Mouse (Mus musculus): ENCODE results near the gene Morf4l1. TPM values are rescaled to one million over a fixed set of nuclear protein-coding genes. Genes with fewer than 3 reads are reported as not detected.
"Not testable (repeated sequence)": the region's sequence is repeated elsewhere in the genome, so short reads cannot be mapped to it uniquely, and the experiment has no call there.

Morf4l1 gene
- polyA plus RNA-seq, 2 experiments, result 96.7 to 128 TPM

DNA sequence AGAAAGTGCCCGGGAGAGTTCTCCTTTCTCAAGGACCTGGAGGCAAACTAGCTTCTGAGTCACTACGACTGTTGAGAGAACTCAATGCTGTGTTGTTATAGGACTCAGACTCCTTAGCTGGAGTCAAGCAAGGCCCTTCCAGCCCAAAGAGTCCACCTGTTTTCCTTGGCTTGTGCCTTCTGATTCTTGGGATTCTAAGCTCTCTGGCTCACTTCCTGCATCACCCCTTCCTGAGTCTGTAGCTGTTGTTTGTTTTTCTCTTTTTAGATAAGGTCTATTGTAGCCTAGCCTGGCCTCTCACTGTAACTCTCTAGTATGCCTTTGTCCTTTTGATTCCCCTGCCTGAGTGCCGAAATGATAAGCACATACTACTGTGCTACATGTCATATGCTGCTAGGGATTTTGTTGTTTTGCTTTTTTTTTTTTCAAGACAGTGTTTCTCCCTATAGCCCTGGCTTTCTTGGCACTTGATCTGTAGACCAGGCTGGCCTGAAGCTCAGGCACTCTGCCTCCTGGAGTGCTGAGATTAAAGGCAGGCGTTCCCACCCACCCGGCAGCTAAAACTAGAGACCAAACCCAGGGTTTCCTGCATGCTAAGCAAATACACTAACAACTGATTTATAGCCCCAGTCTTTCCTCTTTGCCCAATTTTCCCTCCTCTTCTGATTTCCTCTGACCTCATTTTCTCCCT, 66.5 kb downstream of the Morf4l1 start:
- no peaks in the 10 kb centered on the region for H3K9me3 ChIP-seq (ENCODE audit: control insufficient read depth, low read length)
- 38% methylated on average over 5 of the region's 5 CpGs for WGBS (ENCODE audit: insufficient replicate concordance)
- DNase-seq (ENCODE audit: low read depth in 3 of 3, low spot score in 3 of 3), result no peak
- H3K4me3 ChIP-seq (ENCODE audit: insufficient read depth in 1 of 2, low read depth in 2 of 2, low read length in 2 of 2), result no peak overlapping the region
- H3K4me2 ChIP-seq (ENCODE audit: low read depth), result no peak overlapping the region
- H3K36me3 ChIP-seq (replicated peaks; ENCODE audit: control insufficient read depth, insufficient read depth, low read depth), result no peaks in the 10 kb centered on the region
- H3K27me3 ChIP-seq (ENCODE audit: control insufficient read depth, insufficient read depth, low read length), result no peaks in the 10 kb centered on the region
- no peak overlapping the region for H3K27ac ChIP-seq
- no peaks in the 10 kb centered on the region for H3K4me1 ChIP-seq (replicated peaks; ENCODE audit: control insufficient read depth in 2 of 2, insufficient read depth in 2 of 2, low read length in 1 of 2)
- no peak overlapping the region for H3K9ac ChIP-seq (replicated peaks)
- ATAC-seq (ENCODE audit: insufficient read depth), result no peak
- TF ChIP-seq CTCF (IDR thresholded peaks at IDR 0.05; ENCODE audit: low read depth) (no peak), EP300 (IDR thresholded peaks at IDR 0.05; ENCODE audit: low read depth) (no peak)

DNA sequence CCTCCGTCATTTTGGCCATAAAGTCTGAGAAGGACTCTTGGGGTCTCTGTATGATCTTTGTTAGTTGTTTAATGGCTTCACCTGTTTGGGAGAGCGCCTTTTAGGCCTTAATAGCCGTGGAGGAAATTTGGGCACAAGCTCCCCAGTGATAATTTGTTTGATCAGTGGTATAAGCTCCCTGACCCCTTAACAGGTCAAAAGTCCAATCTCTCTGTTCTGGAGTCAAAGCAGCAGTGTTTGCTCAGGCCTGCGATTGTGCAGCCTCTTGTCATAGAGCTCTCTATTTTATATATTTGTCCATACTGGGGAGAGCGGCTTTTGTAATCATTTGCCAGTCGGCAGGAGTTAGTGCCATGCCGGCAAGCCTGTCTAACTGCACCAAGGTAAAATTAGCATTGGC, 69.4 kb downstream of the Morf4l1 start:
- TF ChIP-seq CTCF (IDR thresholded peaks at IDR 0.05; ENCODE audit: low read depth) (no peak), EP300 (IDR thresholded peaks at IDR 0.05; ENCODE audit: low read depth) (no peak)
- Histone ChIP-seq H3K9me3 (ENCODE audit: control insufficient read depth, low read length) (no peaks in the 10 kb centered on the region), H3K27ac (no peak overlapping the region)

DNA sequence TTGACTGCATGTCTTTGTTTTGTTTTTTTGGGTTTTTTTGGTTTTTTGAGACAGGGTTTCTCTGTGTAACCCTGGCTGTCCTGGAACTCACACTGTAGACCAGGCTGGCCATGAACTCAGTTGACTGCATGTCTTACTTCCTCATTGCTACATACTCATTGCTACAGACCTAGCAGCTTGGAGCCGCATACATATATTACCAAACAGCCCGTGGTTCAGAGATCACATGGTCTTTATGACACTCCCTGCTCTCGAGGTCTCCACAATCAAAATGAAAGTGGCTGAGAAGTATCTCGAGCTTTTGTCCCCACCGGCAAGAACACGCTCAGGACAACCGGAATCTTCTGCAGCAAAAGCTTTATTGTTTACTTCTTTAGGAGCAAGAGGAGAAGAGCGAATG, 71.7 kb downstream of the Morf4l1 start:
- not testable (repeated sequence) for H3K4me3 ChIP-seq (ENCODE audit: insufficient read depth in 1 of 2, low read depth in 2 of 2, low read length in 2 of 2); H3K27ac ChIP-seq; H3K9me3 ChIP-seq (ENCODE audit: control insufficient read depth, low read length); H3K9ac ChIP-seq (replicated peaks); ATAC-seq (ENCODE audit: insufficient read depth); H3K4me1 ChIP-seq (replicated peaks; ENCODE audit: control insufficient read depth in 2 of 2, insufficient read depth in 2 of 2, low read length in 1 of 2); DNase-seq (ENCODE audit: low read depth in 3 of 3, low spot score in 3 of 3); H3K36me3 ChIP-seq (replicated peaks; ENCODE audit: control insufficient read depth, insufficient read depth, low read depth); H3K4me2 ChIP-seq (ENCODE audit: low read depth); H3K27me3 ChIP-seq (ENCODE audit: control insufficient read depth, insufficient read depth, low read length)
- WGBS (ENCODE audit: insufficient replicate concordance), result 74% methylated on average over 8 of the region's 8 CpGs

More for the DNA sequence above, 69.4 kb downstream of the Morf4l1 start:
- Histone ChIP-seq H3K9ac (replicated peaks) (no peak overlapping the region), H3K27me3 (ENCODE audit: control insufficient read depth, insufficient read depth, low read length) (no peaks in the 10 kb centered on the region), H3K4me2 (ENCODE audit: low read depth) (no peak overlapping the region), H3K4me3 (ENCODE audit: insufficient read depth in 1 of 2, low read depth in 2 of 2, low read length in 2 of 2) (no peak overlapping the region), H3K36me3 (replicated peaks; ENCODE audit: control insufficient read depth, insufficient read depth, low read depth) (no peaks in the 10 kb centered on the region), H3K4me1 (replicated peaks; ENCODE audit: control insufficient read depth in 2 of 2, insufficient read depth in 2 of 2, low read length in 1 of 2) (no peaks in the 10 kb centered on the region)
- WGBS (ENCODE audit: insufficient replicate concordance), result 68% methylated on average over 7 of the region's 7 CpGs
- no peak for ATAC-seq (ENCODE audit: insufficient read depth)
- DNase-seq (ENCODE audit: low read depth in 3 of 3, low spot score in 3 of 3), result no peak

Other genes starting within 250 kb of the Morf4l1 start
- 0.01 TPM in 2 replicates for gene Rasgrf1, start 204.9 kb downstream of the Morf4l1 start, polyA plus RNA-seq (2012; rRNA removed)
- not detected in 2 replicates for gene Rasgrf1, start 204.9 kb downstream of the Morf4l1 start, polyA plus RNA-seq (2014; fragmentation: Nextera tagmentation; extraction: Ambion mirVana)
- gene Ctsh, start 60.6 kb downstream of the Morf4l1 start, polyA plus RNA-seq (2012; rRNA removed), result 31.0 and 34.7 TPM in 2 replicates
- gene Ctsh, start 60.6 kb downstream of the Morf4l1 start, polyA plus RNA-seq (2014; fragmentation: Nextera tagmentation; extraction: Ambion mirVana), result 87.0 and 87.6 TPM in 2 replicates
- 0.64 and 0.91 TPM in 2 replicates for gene Adamts7, start 48.3 kb upstream of the Morf4l1 start, polyA plus RNA-seq (2012; rRNA removed)
- gene Adamts7, start 48.3 kb upstream of the Morf4l1 start, polyA plus RNA-seq (2014; fragmentation: Nextera tagmentation; extraction: Ambion mirVana), result 0.40 and 0.47 TPM in 2 replicates
- gene Tbc1d2b, start 156.0 kb upstream of the Morf4l1 start, polyA plus RNA-seq (2012; rRNA removed), result 9.8 and 10.1 TPM in 2 replicates
- gene Tbc1d2b, start 156.0 kb upstream of the Morf4l1 start, polyA plus RNA-seq (2014; fragmentation: Nextera tagmentation; extraction: Ambion mirVana), result 6.5 and 9.5 TPM in 2 replicates

All from liver, embryonic 14.5 days (tissue).